20 mouse cellular contexts compared by ENCODE assay signal in genomic region chr7:27478561-27478960, GRCm38 (mm10). TPM values are rescaled to one million over a fixed set of nuclear protein-coding genes. Genes with fewer than 3 reads are reported as not detected.
DNase-seq lines count a peak whose midpoint lies in the region; ATAC-seq lines count a peak whose summit lies in the region.
"Had no signal": no experiment of that assay in that cellular context is flagged by ENCODE, and none has a peak within 500 bp of the region (broad histone marks: within the 10 kb centered on the region; RNA-seq: fewer than 3 reads in every experiment).

No protein-coding gene starts in this region.

- H3K4me1 ChIP-seq in limb, embryonic 12.5 days (replicated peaks), result peaks cover 29% of the 10 kb centered on the region
- peaks cover 35% of the 10 kb centered on the region for H3K4me1 ChIP-seq in limb, embryonic 10.5 days
- peaks cover 42% of the 10 kb centered on the region for H3K4me1 ChIP-seq in liver, embryonic 11.5 days (replicated peaks; ENCODE audit: control insufficient read depth, insufficient read depth, low read length)
- H3K4me1 ChIP-seq in stomach, embryonic 15.5 days, result peaks cover 19% of the 10 kb centered on the region
- peaks cover 32% of the 10 kb centered on the region for H3K4me1 ChIP-seq in embryonic facial prominence, embryonic 10.5 days

- no peak overlapping the region for H3K4me2 ChIP-seq in limb, embryonic 12.5 days
- H3K4me2 ChIP-seq in liver, embryonic 11.5 days, result 0 out of 2 replicates have a peak overlapping the region, but pooled peaks have one; percentile 18
- no peak overlapping the region for H3K4me2 ChIP-seq in stomach, embryonic 15.5 days
- H3K4me2 ChIP-seq: forebrain, embryonic 12.5 days; hindbrain, embryonic 14.5 days; midbrain, embryonic 12.5 days; neural tube, embryonic 15.5 days had no signal

- peaks cover 32% of the 10 kb centered on the region for H3K36me3 ChIP-seq in limb, embryonic 12.5 days
- H3K36me3 ChIP-seq in limb, embryonic 10.5 days, result peaks cover 28% of the 10 kb centered on the region
- peaks cover 13% of the 10 kb centered on the region for H3K36me3 ChIP-seq in liver, embryonic 11.5 days (ENCODE audit: control insufficient read depth, insufficient read depth, low read length)
- peaks cover 12% of the 10 kb centered on the region for H3K36me3 ChIP-seq in stomach, embryonic 15.5 days
- H3K36me3 ChIP-seq in embryonic facial prominence, embryonic 10.5 days (replicated peaks), result peaks cover 28% of the 10 kb centered on the region

- no peaks in the 10 kb centered on the region for H3K9me3 ChIP-seq in limb, embryonic 12.5 days
- no peaks in the 10 kb centered on the region for H3K9me3 ChIP-seq in limb, embryonic 10.5 days (replicated peaks)
- no peaks in the 10 kb centered on the region for H3K9me3 ChIP-seq in liver, embryonic 11.5 days (ENCODE audit: control insufficient read depth, low read length)
- no peaks in the 10 kb centered on the region for H3K9me3 ChIP-seq in stomach, embryonic 15.5 days
- H3K9me3 ChIP-seq in embryonic facial prominence, embryonic 10.5 days, result no peaks in the 10 kb centered on the region
- H3K9me3 ChIP-seq: forebrain, embryonic 12.5 days; G1E; midbrain, embryonic 12.5 days; neural tube, embryonic 15.5 days had no signal

- no peak for DNase-seq in limb, embryonic 10.5 days (ENCODE audit: low spot score)
- peak; percentile 46 for DNase-seq in induced T-regulatory cell, adult 2 months (ENCODE audit: low read depth)
- DNase-seq in liver, embryonic 11.5 days (ENCODE audit: low spot score), result no peak
- no peak for DNase-seq in heart, postnatal 25 days (ENCODE audit: low spot score)
- DNase-seq in embryonic facial prominence, embryonic 10.5 days (ENCODE audit: low spot score), result no peak
- DNase-seq: cerebellum, postnatal 14 days; embryo, embryonic 11 days; gastrocnemius, postnatal 25 days; kidney, adult 2 months; layer of hippocampus, postnatal 36 days; thymus, adult 2 months had no signal

- no peak overlapping the region for H3K9ac ChIP-seq in limb, embryonic 12.5 days (replicated peaks)
- no peak overlapping the region; the same call in 1 of the 2 replicates for H3K9ac ChIP-seq in liver, embryonic 11.5 days (ENCODE audit: low read depth, low read length)
- H3K9ac ChIP-seq in stomach, embryonic 15.5 days, result no peak overlapping the region
- H3K9ac ChIP-seq: forebrain, embryonic 12.5 days; hindbrain, embryonic 14.5 days; midbrain, embryonic 12.5 days; neural tube, embryonic 15.5 days had no signal

- no peak for ATAC-seq in limb, embryonic 12.5 days (ENCODE audit: insufficient number of reproducible peaks, insufficient read depth, low FRiP score, low TSS enrichment, low read depth)
- no peak for ATAC-seq in liver, embryonic 11.5 days (replicated peaks; ENCODE audit: low FRiP score)
- no peak for ATAC-seq in stomach, embryonic 15.5 days (ENCODE audit: insufficient read depth, low FRiP score, low read depth)
- no peak for ATAC-seq in megakaryocyte progenitor cell, adult 5-6 weeks (replicated peaks; ENCODE audit: poor library complexity)
- ATAC-seq: CD4-positive, CD25-positive, alpha-beta regulatory T cell, adult 4 months had no signal

- 87% methylated on average over 7 of the region's 7 CpGs for WGBS in limb, embryonic 12.5 days
- 83% methylated on average over 7 of the region's 7 CpGs for WGBS in limb, embryonic 10.5 days
- 59% methylated on average over 7 of the region's 7 CpGs for WGBS in liver, embryonic 11.5 days
- 69% methylated on average over 7 of the region's 7 CpGs for WGBS in stomach, embryonic 15.5 days
- WGBS in embryonic facial prominence, embryonic 10.5 days, result 84% methylated on average over 7 of the region's 7 CpGs

- peak overlapping the region; percentile 41; the same call in 1 of the 2 replicates for H3K27ac ChIP-seq in limb, embryonic 12.5 days
- no peak overlapping the region for H3K27ac ChIP-seq in limb, embryonic 10.5 days
- H3K27ac ChIP-seq in liver, embryonic 11.5 days (ENCODE audit: low read depth, low read length), result peak overlapping the region; percentile 41
- H3K27ac ChIP-seq in stomach, embryonic 15.5 days, result peak overlapping the region; percentile 23; the same call in 1 of the 2 replicates
- no peak overlapping the region for H3K27ac ChIP-seq in embryonic facial prominence, embryonic 10.5 days (replicated peaks)
- H3K27ac ChIP-seq: forebrain, embryonic 12.5 days; hindbrain, embryonic 14.5 days; midbrain, embryonic 12.5 days; neural tube, embryonic 15.5 days had no signal

- intact Hi-C loops in heart, postnatal 25 days (cut with DNase I), result loop anchor here (5.0 kb wide), 1 partner anchor 49 kb away; no protein-coding TSS in a partner anchor

- no peak overlapping the region for H3K4me3 ChIP-seq in limb, embryonic 12.5 days (replicated peaks)
- no peak overlapping the region for H3K4me3 ChIP-seq in limb, embryonic 10.5 days
- no peak overlapping the region for H3K4me3 ChIP-seq in liver, embryonic 11.5 days (ENCODE audit: low read depth, low read length)
- no peak overlapping the region for H3K4me3 ChIP-seq in stomach, embryonic 15.5 days (replicated peaks)
- H3K4me3 ChIP-seq in embryonic facial prominence, embryonic 10.5 days, result no peak overlapping the region
- H3K4me3 ChIP-seq: forebrain, embryonic 12.5 days; midbrain, embryonic 12.5 days; neural tube, embryonic 15.5 days had no signal

- no peaks in the 10 kb centered on the region for H3K27me3 ChIP-seq in limb, embryonic 12.5 days
- no peaks in the 10 kb centered on the region for H3K27me3 ChIP-seq in limb, embryonic 10.5 days (ENCODE audit: low read depth, poor library complexity, severe bottlenecking)
- no peaks in the 10 kb centered on the region for H3K27me3 ChIP-seq in liver, embryonic 11.5 days (replicated peaks; ENCODE audit: control insufficient read depth, insufficient read depth, low read length)
- H3K27me3 ChIP-seq in stomach, embryonic 15.5 days (replicated peaks), result no peaks in the 10 kb centered on the region
- no peaks in the 10 kb centered on the region for H3K27me3 ChIP-seq in embryonic facial prominence, embryonic 10.5 days (replicated peaks; ENCODE audit: low read depth, poor library complexity, severe bottlenecking)
- H3K27me3 ChIP-seq: midbrain, embryonic 12.5 days; neural tube, embryonic 15.5 days had no signal

RNA-seq across cellular contexts. Expression of gene Sertad3, which starts 5.0 kb away (rescaled TPM):
- 29.4 and 30.3 TPM in 2 replicates for polyA plus RNA-seq in limb, embryonic 12.5 days (2016; fragmentation: Nextera tagmentation; extraction: Ambion mirVana)
- 20.1 and 29.7 TPM in 2 replicates for polyA plus RNA-seq in limb, embryonic 10.5 days (2016; fragmentation: Nextera tagmentation; extraction: Ambion mirVana)
- polyA plus RNA-seq in liver, embryonic 11.5 days (2014; fragmentation: Nextera tagmentation; extraction: Ambion mirVana), result 20.6 and 21.5 TPM in 2 replicates
- 29.3 and 35.1 TPM in 2 replicates for polyA plus RNA-seq in stomach, embryonic 15.5 days (2015; fragmentation: Nextera tagmentation; extraction: Ambion mirVana)
- 2.5 and 2.9 TPM in 2 replicates for total RNA-seq in megakaryocyte progenitor cell, adult 5-6 weeks (2015)
- 6.1 and 7.6 TPM in 2 replicates for total RNA-seq in megakaryocyte progenitor cell, adult 5-6 weeks (2017)
- total RNA-seq in heart, postnatal 25 days (2021), result 1 to 10 TPM; 6.4 to 8.0 TPM
- polyA plus RNA-seq in embryonic facial prominence, embryonic 10.5 days (2016; fragmentation: Nextera tagmentation; extraction: Ambion mirVana), result 26.2 and 26.5 TPM in 2 replicates

RNA-seq across cellular contexts. Expression of gene Sertad1, which starts 8.1 kb away (rescaled TPM):
- 29.4 and 30.4 TPM in 2 replicates for polyA plus RNA-seq in limb, embryonic 12.5 days (2016; fragmentation: Nextera tagmentation; extraction: Ambion mirVana)
- polyA plus RNA-seq in limb, embryonic 10.5 days (2016; fragmentation: Nextera tagmentation; extraction: Ambion mirVana), result 25.0 and 29.8 TPM in 2 replicates
- polyA plus RNA-seq in liver, embryonic 11.5 days (2014; fragmentation: Nextera tagmentation; extraction: Ambion mirVana), result 23.0 and 24.3 TPM in 2 replicates
- polyA plus RNA-seq in stomach, embryonic 15.5 days (2015; fragmentation: Nextera tagmentation; extraction: Ambion mirVana), result 35.3 and 36.7 TPM in 2 replicates
- total RNA-seq in megakaryocyte progenitor cell, adult 5-6 weeks (2015), result 9.2 and 12.5 TPM in 2 replicates
- 5.9 and 6.8 TPM in 2 replicates for total RNA-seq in megakaryocyte progenitor cell, adult 5-6 weeks (2017)
- total RNA-seq in heart, postnatal 25 days (2021), result 10 to 100 TPM in 1 of 2 experiments, 1 to 10 TPM in 1; 7.9 to 13.0 TPM
- polyA plus RNA-seq in embryonic facial prominence, embryonic 10.5 days (2016; fragmentation: Nextera tagmentation; extraction: Ambion mirVana), result 24.0 and 25.1 TPM in 2 replicates

RNA-seq across cellular contexts. Expression of gene Prx, which starts 20.6 kb away (rescaled TPM):
- 5.6 and 6.1 TPM in 2 replicates for polyA plus RNA-seq in limb, embryonic 12.5 days (2016; fragmentation: Nextera tagmentation; extraction: Ambion mirVana)
- 3.5 and 4.3 TPM in 2 replicates for polyA plus RNA-seq in limb, embryonic 10.5 days (2016; fragmentation: Nextera tagmentation; extraction: Ambion mirVana)
- polyA plus RNA-seq in liver, embryonic 11.5 days (2014; fragmentation: Nextera tagmentation; extraction: Ambion mirVana), result 0.80 and 0.84 TPM in 2 replicates
- 3.1 and 3.5 TPM in 2 replicates for polyA plus RNA-seq in stomach, embryonic 15.5 days (2015; fragmentation: Nextera tagmentation; extraction: Ambion mirVana)
- total RNA-seq in megakaryocyte progenitor cell, adult 5-6 weeks (2015), result 0.52 and 0.68 TPM in 2 replicates
- total RNA-seq in megakaryocyte progenitor cell, adult 5-6 weeks (2017), result 0.75 and 0.81 TPM in 2 replicates
- 1 to 10 TPM; 1.2 to 1.6 TPM for total RNA-seq in heart, postnatal 25 days (2021)
- 3.8 and 4.2 TPM in 2 replicates for polyA plus RNA-seq in embryonic facial prominence, embryonic 10.5 days (2016; fragmentation: Nextera tagmentation; extraction: Ambion mirVana)

RNA-seq across cellular contexts. Expression of gene Blvrb, which starts 30.8 kb away (rescaled TPM):
- 34.1 and 38.8 TPM in 2 replicates for polyA plus RNA-seq in limb, embryonic 12.5 days (2016; fragmentation: Nextera tagmentation; extraction: Ambion mirVana)
- 33.3 and 34.9 TPM in 2 replicates for polyA plus RNA-seq in limb, embryonic 10.5 days (2016; fragmentation: Nextera tagmentation; extraction: Ambion mirVana)
- polyA plus RNA-seq in liver, embryonic 11.5 days (2014; fragmentation: Nextera tagmentation; extraction: Ambion mirVana), result 581 and 583 TPM in 2 replicates
- 86.6 and 133 TPM in 2 replicates for polyA plus RNA-seq in stomach, embryonic 15.5 days (2015; fragmentation: Nextera tagmentation; extraction: Ambion mirVana)
- 31.8 and 53.4 TPM in 2 replicates for total RNA-seq in megakaryocyte progenitor cell, adult 5-6 weeks (2015)
- 21.2 and 30.2 TPM in 2 replicates for total RNA-seq in megakaryocyte progenitor cell, adult 5-6 weeks (2017)
- total RNA-seq in heart, postnatal 25 days (2021), result 10 to 100 TPM; 30.1 to 30.5 TPM
- polyA plus RNA-seq in embryonic facial prominence, embryonic 10.5 days (2016; fragmentation: Nextera tagmentation; extraction: Ambion mirVana), result 31.9 and 35.2 TPM in 2 replicates

RNA-seq across cellular contexts. Expression of gene Sptbn4, which starts 31.1 kb away (rescaled TPM):
- polyA plus RNA-seq in limb, embryonic 12.5 days (2016; fragmentation: Nextera tagmentation; extraction: Ambion mirVana), result 0.26 and 0.41 TPM in 2 replicates
- 0.15 and 0.19 TPM in 2 replicates for polyA plus RNA-seq in limb, embryonic 10.5 days (2016; fragmentation: Nextera tagmentation; extraction: Ambion mirVana)
- 0.17 and 0.19 TPM in 2 replicates for polyA plus RNA-seq in liver, embryonic 11.5 days (2014; fragmentation: Nextera tagmentation; extraction: Ambion mirVana)
- 0.45 and 0.58 TPM in 2 replicates for polyA plus RNA-seq in stomach, embryonic 15.5 days (2015; fragmentation: Nextera tagmentation; extraction: Ambion mirVana)
- 0.02 and 0.07 TPM in 2 replicates for total RNA-seq in megakaryocyte progenitor cell, adult 5-6 weeks (2015)
- not detected in 2 replicates for total RNA-seq in megakaryocyte progenitor cell, adult 5-6 weeks (2017)
- under 1 TPM; 0.08 to 0.42 TPM for total RNA-seq in heart, postnatal 25 days (2021)
- 0.19 and 0.35 TPM in 2 replicates for polyA plus RNA-seq in embryonic facial prominence, embryonic 10.5 days (2016; fragmentation: Nextera tagmentation; extraction: Ambion mirVana)

Comparison
In these comparisons a context has a peak if more than half of its experiments do, and no peak if none do; other contexts are left out.
1. H3K27ac ChIP-seq: peak in limb, embryonic 12.5 days (single experiment), liver, embryonic 11.5 days (single experiment) and stomach, embryonic 15.5 days (single experiment); none in limb, embryonic 10.5 days (single experiment) and embryonic facial prominence, embryonic 10.5 days (single experiment).